Mouse (Mus musculus): ENCODE data around the gene Pald1. TPM values are rescaled to one million over a fixed set of nuclear protein-coding genes. Genes with fewer than 3 reads are reported as not detected.

Gene Pald1
- total and polyA plus RNA-seq, 3 experiments, result 17.7 to 26.6 (median 18.5) TPM

DNA sequence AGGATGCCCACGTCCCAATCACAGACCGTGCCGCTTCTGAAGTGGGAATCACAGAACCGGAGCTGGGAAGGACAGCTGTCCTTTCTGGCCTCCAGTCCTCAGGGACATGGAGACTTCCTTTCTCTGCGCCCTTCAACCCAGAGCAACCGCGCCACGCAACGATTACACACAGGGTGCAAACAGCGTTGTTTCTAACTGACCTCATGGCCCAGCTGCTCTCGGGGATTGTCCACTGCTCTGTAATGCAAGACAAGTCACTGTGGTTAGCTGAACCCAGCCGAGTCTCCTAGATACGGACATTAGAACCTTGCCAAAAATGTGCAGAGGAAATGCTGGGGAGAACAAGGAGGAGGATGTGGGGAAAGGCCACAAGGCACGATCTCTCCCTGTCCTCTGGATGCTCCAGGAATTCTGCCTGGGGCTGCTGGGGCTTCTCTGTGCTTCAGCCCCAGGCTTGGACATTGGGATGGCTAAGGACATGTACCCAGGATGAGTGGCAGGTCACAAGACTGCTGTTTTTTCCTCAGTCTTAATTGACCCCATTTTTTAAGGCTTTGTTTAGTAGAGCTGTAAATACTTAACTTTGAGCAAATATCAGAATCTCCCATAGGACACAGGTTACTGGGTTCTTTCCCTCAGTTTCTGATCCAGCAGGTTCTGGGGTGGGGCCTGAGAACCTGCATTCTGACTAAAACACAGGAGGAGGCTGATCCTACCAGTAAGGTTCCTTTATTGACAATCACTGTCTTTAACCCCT is 105.2 kb downstream of the Pald1 start:
- peak; percentile 63 for DNase-seq

DNA sequence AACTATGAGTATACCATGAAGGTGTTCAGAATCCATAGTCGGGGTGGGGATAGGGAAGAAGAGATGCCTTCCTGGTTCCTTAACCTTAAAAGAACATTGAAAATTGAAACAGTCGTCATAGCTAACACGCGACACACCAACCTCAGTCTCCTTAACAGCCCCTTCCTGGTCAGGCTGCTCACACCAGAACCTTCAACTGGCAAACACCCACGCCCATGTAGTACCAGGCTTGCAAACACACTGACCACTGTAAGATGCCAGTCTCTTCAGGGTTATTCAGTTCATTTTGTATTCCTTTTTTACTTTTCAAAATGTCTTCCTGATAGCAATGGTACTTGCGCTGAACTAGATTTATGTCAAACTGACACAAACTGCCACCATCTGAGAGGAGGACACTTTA is 106.3 kb downstream of the Pald1 start:
- no peak for DNase-seq

DNA sequence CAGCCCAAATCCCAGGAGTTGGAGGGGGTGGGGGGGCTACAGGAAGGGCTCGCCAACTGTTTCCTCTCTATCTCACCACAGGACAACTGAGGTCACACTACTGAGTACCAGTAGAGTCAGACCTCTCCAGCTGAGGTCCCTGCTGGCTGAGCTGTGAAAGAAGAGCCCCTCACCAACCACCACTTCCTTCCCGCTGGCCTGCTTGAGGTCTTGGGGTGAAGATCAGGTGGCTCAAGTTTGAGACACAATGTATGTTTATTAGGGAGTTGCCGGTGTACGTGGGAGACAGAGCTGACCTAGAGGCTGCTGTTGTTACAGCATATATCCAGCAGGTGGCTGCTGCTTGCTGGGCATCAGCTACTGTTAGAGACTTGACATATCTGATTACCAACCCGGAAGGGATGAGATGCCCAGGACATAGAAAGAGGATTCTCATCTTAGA is 107.6 kb downstream of the Pald1 start:
- DNase-seq, result peak; percentile 25

DNA sequence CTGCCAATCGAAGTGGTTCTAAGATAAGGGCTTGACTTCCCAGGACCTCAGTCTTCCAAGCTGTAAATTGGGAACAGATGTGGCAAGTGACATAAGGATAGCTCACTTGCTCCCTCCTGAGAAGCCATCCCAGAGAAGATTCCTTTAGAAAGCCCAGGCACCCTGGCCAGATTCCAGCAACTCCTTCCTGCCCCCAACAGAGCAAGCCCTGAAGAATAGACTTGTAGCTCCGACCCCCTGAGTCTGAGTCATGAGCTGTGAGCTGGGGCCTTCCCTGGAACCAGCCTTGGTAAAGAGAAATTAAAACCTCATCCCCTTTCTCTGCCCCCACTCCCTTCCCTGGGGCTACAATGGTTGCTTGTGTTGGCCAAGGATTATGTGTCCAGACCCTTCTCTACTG is 108.8 kb downstream of the Pald1 start:
- DNase-seq, result no peak

DNA sequence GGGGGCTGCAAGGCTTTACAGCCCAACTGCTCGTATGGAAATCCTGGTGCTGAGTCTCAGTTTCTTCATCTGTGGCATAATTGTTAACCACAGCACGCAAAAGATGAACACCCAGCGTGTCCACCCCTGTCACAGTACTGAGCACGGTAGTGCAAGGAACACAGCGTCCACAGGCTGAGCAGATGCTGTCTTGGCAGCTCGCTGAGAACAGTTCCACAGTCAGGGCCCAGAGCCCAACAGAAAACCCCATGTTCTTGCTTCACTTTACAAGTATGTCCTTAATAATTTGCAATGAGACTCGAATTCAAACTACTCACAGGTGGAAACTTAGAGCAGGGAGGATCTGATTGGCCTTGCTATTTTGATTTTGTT is 109.5 kb downstream of the Pald1 start:
- no peak for DNase-seq

DNA sequence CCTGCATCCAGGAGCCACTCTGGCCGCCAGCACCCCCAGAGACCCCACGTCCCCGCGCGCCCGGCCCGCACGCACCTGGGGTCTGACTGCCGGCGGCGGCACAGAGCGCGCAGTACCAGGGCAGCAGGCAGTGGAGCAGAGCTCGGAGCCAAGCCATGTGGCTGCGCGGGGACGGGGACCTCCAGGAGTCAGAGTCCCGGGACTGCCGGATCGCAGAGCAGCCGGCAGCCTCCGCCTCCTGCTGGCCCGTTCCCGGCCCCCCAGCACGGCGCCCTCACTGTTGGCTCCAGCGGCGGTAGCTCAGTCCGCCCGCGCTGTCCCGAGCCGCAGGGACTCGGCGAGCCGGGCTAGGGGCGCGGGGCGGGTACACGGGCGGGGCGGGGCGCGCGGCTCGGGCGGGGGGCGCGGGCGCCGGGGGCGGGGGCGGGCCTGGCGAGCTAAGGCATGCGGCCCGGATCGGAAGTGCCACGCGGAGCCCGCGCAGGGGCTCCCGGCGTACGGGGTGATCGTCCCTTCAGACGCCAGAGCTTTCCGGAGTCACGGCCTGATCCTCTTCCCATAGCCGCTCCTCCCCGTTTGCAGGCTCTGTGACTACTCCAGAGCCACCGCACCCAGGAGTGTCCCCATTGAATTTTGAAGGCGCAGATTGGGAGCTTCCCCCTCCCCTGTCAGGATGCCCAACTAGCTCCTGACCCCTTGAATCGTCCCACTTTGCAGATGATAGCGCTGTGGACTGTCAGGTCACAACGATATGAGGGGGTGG is 110.1 kb downstream of the Pald1 start, which contains the start of gene Adamts14:
Gene Adamts14, minus strand, starts transcription at position 358 of the 763 bp plus-strand sequence.
- DNase-seq, result peak; percentile 42

DNA sequence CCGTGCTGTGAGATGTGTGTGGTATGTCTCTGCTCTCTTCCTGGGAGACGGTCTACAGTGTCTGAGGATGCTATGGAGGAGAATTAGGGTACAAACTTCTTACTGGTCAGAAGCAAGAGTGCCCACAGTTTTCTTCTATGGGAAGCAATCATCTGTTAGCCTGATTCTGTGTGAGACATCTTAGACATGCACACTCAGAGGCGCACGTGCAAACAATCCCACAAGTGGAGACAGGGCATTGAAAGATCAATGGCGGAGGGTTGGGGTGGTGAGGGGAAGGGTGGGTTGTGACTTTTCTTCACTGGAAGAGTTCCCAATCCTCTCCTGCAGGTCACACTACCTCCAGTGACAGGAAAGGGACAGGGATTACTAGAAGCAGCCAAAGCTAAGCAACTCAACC is 110.7 kb downstream of the Pald1 start:
- no peak for DNase-seq

DNA sequence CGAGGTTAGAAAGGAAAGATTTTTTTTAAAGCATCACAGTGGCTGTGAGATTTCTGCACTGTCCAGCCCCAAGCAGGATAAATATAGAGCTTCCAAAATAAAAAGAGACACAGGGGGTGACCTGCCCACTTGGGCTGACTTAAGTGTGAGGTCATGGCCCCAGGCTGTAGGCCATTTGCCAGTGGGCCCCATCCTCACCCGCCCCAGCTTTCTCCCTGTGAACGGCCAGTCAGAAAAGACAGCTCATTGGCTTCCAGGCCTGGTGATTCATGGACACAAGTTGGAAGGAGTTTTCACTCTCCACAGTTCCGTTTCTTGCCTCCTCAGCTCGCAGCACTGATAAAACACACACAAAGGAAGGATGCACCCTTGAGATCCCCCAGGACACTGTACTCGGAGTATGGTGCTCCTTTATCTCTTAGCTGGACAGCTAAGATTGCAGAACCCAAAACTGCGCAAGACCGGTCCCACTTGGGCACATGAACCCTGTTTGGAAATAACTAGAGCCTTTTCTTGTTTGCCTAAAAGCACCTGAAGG is 111.2 kb downstream of the Pald1 start:
- DNase-seq, result no peak

Other genes with a start within 250 kb of the Pald1 start
- 100 to 1,000 TPM in 1 of 2 experiments, 10 to 100 TPM in 1; 67.2 to 106 TPM for gene Sgpl1, start 235.8 kb downstream of the Pald1 start, total RNA-seq (2021)
- gene Sgpl1, start 235.8 kb downstream of the Pald1 start, polyA plus RNA-seq (2012; rRNA removed), result 16.2 and 18.0 TPM in 2 replicates
- gene Tbata, start 211.6 kb downstream of the Pald1 start, total RNA-seq (2021), result not detected
- gene Tbata, start 211.6 kb downstream of the Pald1 start, polyA plus RNA-seq (2012; rRNA removed), result not detected in 2 replicates
- gene Adamts14, start 110.1 kb downstream of the Pald1 start, total RNA-seq (2021), result 1 to 10 TPM; 2.1 TPM
- gene Adamts14, start 110.1 kb downstream of the Pald1 start, polyA plus RNA-seq (2012; rRNA removed), result 2.9 and 3.2 TPM in 2 replicates
- under 1 TPM; 0.17 to 0.24 TPM for gene Prf1, start 85.7 kb downstream of the Pald1 start, total RNA-seq (2021)
- 0.39 and 0.48 TPM in 2 replicates for gene Prf1, start 85.7 kb downstream of the Pald1 start, polyA plus RNA-seq (2012; rRNA removed)
- gene Nodal, start 34.4 kb upstream of the Pald1 start, total RNA-seq (2021), result not detected
- 0.04 TPM in 1 of 2 replicates, not detected in the other for gene Nodal, start 34.4 kb upstream of the Pald1 start, polyA plus RNA-seq (2012; rRNA removed)
- gene Eif4ebp2, start 69.1 kb upstream of the Pald1 start, total RNA-seq (2021), result 10 to 100 TPM; 94.9 to 96.2 TPM
- gene Eif4ebp2, start 69.1 kb upstream of the Pald1 start, polyA plus RNA-seq (2012; rRNA removed), result 68.1 and 88.7 TPM in 2 replicates
- gene Lrrc20, start 92.3 kb upstream of the Pald1 start, total RNA-seq (2021), result 10 to 100 TPM; 15.9 to 17.8 TPM
- 17.5 and 21.7 TPM in 2 replicates for gene Lrrc20, start 92.3 kb upstream of the Pald1 start, polyA plus RNA-seq (2012; rRNA removed)
- under 1 TPM; 0.12 to 0.73 TPM for gene Npffr1, start 212.0 kb upstream of the Pald1 start, total RNA-seq (2021)
- gene Npffr1, start 212.0 kb upstream of the Pald1 start, polyA plus RNA-seq (2012; rRNA removed), result 0.18 and 0.37 TPM in 2 replicates

All from adrenal gland, adult 2 months (tissue).